Mouse (Mus musculus): Measurements from ENCODE around the gene Pou1f1. TPM values are rescaled to one million over a fixed set of nuclear protein-coding genes. Genes with fewer than 3 reads are reported as not detected.

Gene Pou1f1
- polyA plus RNA-seq (2012; rRNA removed), result not detected in 2 replicates

- DNase-seq (ENCODE audit: low read depth), result no peak
Measured at GRCm38 (mm10) chr16:65520211-65520610, at the start of gene Pou1f1. Gene Pou1f1, plus strand, starts transcription at chr16:65520511.

GRCm38 (mm10) chr16:65470650-65471049 is 49.7 kb upstream of the Pou1f1 start:
- no peak for DNase-seq (ENCODE audit: low read depth)

- no peak for DNase-seq (ENCODE audit: low read depth)
Measured at GRCm38 (mm10) chr16:65472472-65473001, 47.8 kb upstream of the Pou1f1 start.

GRCm38 (mm10) chr16:65485726-65486125 is 34.6 kb upstream of the Pou1f1 start:
- no peak for DNase-seq (ENCODE audit: low read depth)

GRCm38 (mm10) chr16:65496030-65496429 is 24.3 kb upstream of the Pou1f1 start:
- no peak for DNase-seq (ENCODE audit: low read depth)

- DNase-seq (ENCODE audit: low read depth), result no peak
Measured at GRCm38 (mm10) chr16:65497049-65497448, 23.3 kb upstream of the Pou1f1 start.

- DNase-seq (ENCODE audit: low read depth), result no peak
Measured at GRCm38 (mm10) chr16:65514223-65514622, 6.1 kb upstream of the Pou1f1 start.

- DNase-seq (ENCODE audit: low read depth), result no peak
Measured at GRCm38 (mm10) chr16:65526004-65526403, 5.7 kb downstream of the Pou1f1 start.

- DNase-seq (ENCODE audit: low read depth), result no peak
Measured at GRCm38 (mm10) chr16:65526695-65527094, 6.4 kb downstream of the Pou1f1 start.

- DNase-seq (ENCODE audit: low read depth), result no peak
Measured at GRCm38 (mm10) chr16:65529589-65529988, 9.3 kb downstream of the Pou1f1 start.

GRCm38 (mm10) chr16:65531663-65532062 is 11.4 kb downstream of the Pou1f1 start:
- no peak for DNase-seq (ENCODE audit: low read depth)

- no peak for DNase-seq (ENCODE audit: low read depth)
Measured at GRCm38 (mm10) chr16:65533315-65533999, 13.1 kb downstream of the Pou1f1 start.

- no peak for DNase-seq (ENCODE audit: low read depth)
Measured at GRCm38 (mm10) chr16:65543676-65544293, 23.5 kb downstream of the Pou1f1 start.

- DNase-seq (ENCODE audit: low read depth), result no peak
Measured at GRCm38 (mm10) chr16:65548960-65549359, 28.6 kb downstream of the Pou1f1 start.

GRCm38 (mm10) chr16:65550814-65551213 is 30.5 kb downstream of the Pou1f1 start:
- no peak for DNase-seq (ENCODE audit: low read depth)

GRCm38 (mm10) chr16:65554267-65554666 is 34.0 kb downstream of the Pou1f1 start:
- no peak for DNase-seq (ENCODE audit: low read depth)

- no peak for DNase-seq (ENCODE audit: low read depth)
Measured at GRCm38 (mm10) chr16:65557369-65557768, 37.1 kb downstream of the Pou1f1 start.

- no peak for DNase-seq (ENCODE audit: low read depth)
Measured at GRCm38 (mm10) chr16:65559591-65559990, 39.3 kb downstream of the Pou1f1 start.

GRCm38 (mm10) chr16:65560996-65561962 is 41.0 kb downstream of the Pou1f1 start:
- no peak for DNase-seq (ENCODE audit: low read depth)

GRCm38 (mm10) chr16:65561963-65562863 is 41.9 kb downstream of the Pou1f1 start, which contains the start of gene Chmp2b:
Gene Chmp2b, minus strand, starts transcription at chr16:65562726.
- DNase-seq (ENCODE audit: low read depth), result no peak

- no peak for DNase-seq (ENCODE audit: low read depth)
Measured at GRCm38 (mm10) chr16:65562864-65563206, 42.5 kb downstream of the Pou1f1 start.

All from gonadal fat pad, adult 2 months (tissue).